Mouse (Mus musculus): ENCODE results near the gene Tnfsf15.

GRCm38 (mm10) chr4:63756072-63756471 is 11.2 kb upstream of the Tnfsf15 start:
- no peak for TF ChIP-seq CTCF (IDR thresholded peaks at IDR 0.05)
- TF ChIP-seq EP300 (IDR thresholded peaks at IDR 0.05; ENCODE audit: insufficient read depth, low read depth, low read length): no peak
- TF ChIP-seq POLR2A (IDR thresholded peaks at IDR 0.05; ENCODE audit: insufficient read depth, low read depth, low read length): no peak
